Mouse (Mus musculus) adrenal gland, adult 2 months (tissue): ENCODE results near the gene Mgst2. TPM values are rescaled to one million over a fixed set of nuclear protein-coding genes. Genes with fewer than 3 reads are reported as not detected.
A peak's percentile ranks its signal among the peaks of the same experiment; 100 is the strongest.

Experiments used
- DNase-seq: peaks from one replicate; pipeline ENCODE4 v3.0.0; 2021
- polyA plus RNA-seq: library from polyadenylated mRNA; depleted of rRNA; stranded (reverse); fragments of >200 nt; gene quantifications from 2 replicates; pipeline ENCODE4 v1.2.3, GENCODE M21; 2012
- total RNA-seq, 2 experiments: library from RNA; stranded (reverse); gene quantifications; 2 replicates each; pipeline ENCODE4 v1.2.3; 2021

Gene Mgst2
- total and polyA plus RNA-seq, 3 experiments = 2.6 to 200 (median 189) TPM

DNA sequence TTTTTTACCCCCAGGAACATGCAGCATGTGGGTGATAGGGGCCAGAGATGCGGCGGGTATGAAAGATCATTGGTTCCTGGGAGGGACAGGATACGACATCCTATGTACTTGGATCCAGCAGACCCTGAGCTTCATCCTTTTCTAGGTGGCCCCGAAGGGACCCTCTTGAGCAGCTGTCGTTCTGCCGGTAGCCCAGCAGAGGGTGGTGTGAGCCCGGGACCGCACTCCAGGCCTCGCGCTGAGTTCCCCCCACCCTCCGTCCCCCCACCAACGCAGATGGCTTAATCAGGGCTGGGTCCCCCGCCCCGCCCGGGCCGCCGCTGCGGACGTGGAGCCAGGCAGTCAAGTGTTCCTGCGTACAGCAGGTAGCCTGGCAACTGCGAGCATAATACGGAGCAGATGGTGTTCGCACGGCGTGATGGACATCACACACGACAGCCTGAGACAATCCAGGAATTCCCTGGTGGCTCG, 41.2 kb downstream of the Mgst2 start:
- DNase-seq = peak; percentile 75

DNA sequence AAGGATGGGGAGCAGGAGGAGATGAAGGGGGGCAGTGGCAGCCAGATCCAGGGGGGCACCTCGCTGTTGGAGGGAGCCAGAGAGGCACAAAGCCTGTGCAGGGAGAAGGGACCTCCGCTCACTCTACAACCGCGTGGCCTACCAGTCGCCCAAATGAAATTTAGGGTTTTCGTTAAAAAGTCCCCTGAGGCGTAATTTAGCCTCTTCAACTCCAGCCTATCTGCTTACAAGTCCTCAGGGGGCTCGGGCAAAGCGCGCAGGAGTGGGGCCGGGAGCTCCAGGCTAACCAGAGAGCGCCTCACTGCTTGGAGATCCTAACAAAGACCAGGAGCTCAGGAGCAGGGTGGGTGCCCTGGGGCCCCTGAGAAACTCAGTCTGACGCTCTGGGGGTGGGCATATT, 41.8 kb downstream of the Mgst2 start:
- DNase-seq = peak; percentile 12

DNA sequence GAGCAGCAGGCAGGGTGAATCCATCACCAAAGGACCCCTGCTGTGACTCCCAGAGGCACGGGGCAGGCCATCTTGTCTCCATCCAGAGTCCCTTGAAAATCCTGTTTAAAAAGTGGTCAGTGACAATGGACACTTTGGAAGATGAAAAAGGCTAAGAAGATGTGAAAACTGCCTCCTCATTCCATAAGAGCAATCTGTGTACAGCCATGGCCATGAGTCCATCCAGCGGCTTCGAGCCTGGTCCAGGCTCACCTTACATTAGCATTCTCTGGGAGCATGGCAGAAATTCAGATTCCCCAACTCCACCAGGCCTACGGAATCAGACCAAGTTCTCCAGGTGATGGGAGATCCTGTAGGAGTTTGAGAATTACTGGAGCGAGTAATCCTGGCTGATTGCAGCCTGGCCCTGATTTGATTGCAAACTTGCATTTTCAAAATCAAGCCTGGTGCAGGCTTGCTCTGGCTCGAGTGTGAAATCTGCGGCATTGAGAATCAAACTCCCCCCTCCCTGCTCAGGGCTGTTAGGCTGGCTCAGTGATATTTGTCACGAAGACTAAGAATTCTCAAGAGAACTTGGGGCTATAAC, 42.6 kb downstream of the Mgst2 start:
- no peak for DNase-seq

DNA sequence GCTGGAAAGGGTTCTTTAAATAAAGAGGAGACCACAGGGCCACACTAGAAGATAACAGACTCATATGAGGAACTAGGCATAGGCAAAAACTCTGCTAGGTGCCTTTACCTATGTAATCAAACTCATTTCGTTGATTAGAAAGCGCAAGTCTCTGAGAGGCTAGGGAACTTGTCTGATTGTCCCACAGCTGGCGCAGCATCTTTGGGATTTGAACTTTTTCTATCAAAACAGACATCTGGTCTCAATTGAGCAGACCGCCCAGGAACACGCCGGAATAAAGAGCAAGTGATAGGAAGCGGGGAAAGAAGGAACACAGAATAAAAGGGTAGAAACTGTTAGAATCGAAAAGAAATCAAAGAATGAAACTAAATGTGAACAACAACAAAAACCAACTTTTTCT, 43.3 kb downstream of the Mgst2 start:
- DNase-seq = no peak

DNA sequence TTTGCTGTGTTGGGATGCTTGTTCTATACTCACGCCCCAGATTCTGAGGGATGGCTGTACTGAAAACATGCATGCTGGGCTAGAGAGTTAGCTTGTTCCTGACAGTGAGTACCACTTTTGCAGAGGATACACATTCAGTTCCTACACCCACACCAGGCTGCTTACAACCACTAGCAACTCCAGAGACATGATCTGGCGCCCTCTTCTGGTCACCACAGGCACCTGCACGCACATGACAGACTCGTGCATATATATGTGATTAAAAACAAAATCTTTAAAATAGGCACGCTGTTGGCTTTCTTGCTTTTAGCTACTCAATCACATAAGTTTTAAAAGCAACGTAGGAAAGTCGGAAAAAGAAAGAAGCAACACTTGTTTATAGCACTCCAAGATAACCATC, 45.1 kb downstream of the Mgst2 start:
- no peak for DNase-seq

DNA sequence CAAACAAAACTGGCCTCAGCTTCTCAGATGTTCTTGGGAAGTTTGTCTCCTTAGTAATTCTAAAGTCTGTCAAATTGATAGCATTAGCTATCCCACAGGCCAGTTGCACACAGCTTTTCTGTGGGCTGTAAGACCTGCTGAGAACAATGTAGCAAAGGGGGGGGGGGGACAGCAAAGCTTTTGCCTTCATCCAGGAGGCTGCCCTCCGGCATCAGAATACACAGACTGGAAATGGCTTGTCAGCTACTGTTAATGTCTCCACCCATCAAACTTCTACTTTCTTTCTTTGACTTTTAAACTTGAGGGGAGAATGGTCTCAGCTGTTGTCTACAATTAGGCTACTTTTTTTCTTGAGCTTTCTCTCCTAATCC, 48.2 kb downstream of the Mgst2 start:
- DNase-seq = no peak

DNA sequence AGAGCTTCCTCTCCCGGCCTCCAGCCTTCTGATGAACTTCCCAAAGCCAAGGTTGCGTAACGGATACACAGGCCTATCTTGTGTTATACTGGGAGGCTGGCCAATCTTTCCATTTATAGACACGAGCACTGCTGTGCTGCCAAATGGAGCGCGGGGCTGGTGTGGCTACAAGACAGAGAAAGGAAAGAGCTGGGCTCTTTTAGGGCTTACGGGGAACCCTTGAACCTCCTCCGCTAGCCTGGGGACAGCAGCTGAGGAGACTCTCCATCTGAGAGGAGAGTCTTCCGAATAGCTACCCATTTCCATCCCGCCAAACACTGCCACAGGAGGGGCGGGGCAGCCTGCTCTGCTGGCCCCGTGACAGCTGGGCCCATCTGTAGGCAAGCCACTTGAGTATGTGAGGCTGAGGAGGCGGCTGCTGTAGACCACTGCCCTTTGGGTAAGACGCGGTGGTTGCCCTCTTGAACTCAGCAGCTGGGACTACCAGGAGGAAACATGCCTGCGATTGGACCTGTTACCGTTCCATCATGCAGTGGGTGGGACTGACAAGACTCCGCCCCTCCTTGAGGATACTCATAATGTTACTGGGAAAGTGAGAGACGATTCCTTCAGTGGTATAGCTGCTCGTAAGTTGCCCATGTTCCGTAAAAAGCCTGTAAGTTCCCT, 48.7 kb downstream of the Mgst2 start:
- peak; percentile 90 for DNase-seq

DNA sequence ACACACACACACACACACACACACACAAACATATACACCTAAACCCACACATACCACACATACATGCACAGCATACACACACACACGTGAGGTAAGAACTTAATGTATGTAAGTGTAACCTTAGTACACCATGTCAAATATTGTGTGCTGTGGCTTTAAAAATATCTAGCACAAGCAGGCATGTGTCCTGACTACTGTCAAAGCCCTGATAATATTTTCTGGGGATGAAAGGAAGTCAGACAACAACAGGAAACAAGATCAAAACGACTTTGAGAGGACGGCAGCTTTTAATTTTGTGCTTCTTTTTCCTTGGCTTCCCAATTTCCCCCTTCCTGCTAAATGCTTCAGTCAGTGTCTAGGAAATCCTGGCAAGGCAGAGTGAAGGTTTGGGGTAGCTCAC, 52.2 kb downstream of the Mgst2 start:
- DNase-seq = no peak

DNA sequence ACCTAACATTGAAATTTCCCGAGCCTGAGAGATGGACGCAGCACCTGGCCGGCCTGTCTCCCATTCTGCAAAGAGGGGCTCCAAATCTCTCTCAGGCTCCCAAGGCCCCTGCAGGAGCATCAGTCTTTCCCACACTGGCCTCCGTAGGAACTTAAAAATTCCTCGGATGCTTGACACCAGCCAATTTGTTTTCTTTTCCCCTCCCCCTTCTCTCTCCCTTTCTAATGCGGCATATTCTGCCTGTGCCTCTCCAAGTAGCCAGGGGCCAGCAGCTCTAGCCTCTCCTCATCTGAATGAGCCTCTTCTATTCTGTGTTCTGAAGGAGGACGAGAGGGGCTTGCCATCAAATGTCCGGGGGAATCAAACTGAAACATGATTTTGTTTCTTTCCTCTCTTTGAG, 53.1 kb downstream of the Mgst2 start:
- no peak for DNase-seq

DNA sequence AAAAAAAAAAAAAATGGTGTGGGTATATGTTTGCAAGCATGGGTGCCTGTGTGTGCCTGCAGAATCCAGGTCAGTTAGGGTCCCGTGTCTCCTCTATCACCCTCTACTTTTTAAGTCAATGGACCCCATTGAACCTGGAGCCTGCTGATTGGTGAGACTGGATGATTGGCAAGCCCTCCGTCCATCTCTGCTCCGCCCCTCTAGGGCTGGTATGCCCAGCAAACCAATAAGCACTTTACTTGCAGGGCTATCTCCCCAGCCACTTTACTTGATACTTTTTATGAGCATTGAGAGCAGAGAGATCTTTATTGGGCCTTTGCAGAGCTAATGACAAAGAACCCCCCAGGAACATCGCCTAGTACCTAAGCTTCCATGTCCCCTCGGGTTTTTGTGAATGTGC, 54.3 kb downstream of the Mgst2 start:
- DNase-seq = no peak

DNA sequence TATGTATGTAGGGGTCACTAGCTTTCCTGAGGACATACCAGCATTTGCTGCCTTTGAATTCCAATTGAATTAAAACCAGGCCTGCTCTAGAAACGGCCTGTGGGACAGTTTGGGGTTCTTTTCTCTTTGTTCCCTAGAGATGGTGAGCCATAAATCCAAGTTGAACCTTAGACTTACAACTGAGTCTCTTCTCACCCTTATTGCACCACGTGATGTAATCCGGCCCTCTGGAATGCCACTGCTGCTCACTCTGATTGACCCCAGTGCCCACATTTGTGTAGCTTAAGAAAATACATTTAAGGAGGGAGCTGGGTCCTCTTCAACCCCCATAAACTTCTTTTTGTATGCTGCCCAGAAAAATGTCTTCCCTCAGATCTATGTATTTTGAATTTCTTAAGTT, 57.3 kb downstream of the Mgst2 start:
- DNase-seq = no peak

DNA sequence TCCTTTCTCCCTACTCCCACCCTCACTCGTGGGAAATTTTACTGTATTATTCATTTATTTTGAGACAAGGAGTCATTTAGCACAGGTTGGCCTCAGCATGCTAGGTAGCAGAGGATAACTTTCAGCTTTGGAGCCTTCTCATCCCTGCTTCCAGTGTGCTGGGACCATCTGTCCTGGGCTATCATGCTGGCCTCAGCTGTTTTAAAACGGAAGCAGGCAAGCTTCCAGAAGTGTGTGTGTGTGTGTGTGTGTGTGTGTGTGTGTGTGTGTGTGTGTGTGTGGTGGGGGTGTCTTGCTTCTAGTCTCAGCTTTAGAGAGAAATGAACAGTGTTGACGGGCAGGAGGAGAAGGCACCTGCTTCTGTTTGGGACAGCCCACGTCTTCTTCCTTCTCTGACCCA, 57.7 kb downstream of the Mgst2 start:
- DNase-seq = no peak

DNA sequence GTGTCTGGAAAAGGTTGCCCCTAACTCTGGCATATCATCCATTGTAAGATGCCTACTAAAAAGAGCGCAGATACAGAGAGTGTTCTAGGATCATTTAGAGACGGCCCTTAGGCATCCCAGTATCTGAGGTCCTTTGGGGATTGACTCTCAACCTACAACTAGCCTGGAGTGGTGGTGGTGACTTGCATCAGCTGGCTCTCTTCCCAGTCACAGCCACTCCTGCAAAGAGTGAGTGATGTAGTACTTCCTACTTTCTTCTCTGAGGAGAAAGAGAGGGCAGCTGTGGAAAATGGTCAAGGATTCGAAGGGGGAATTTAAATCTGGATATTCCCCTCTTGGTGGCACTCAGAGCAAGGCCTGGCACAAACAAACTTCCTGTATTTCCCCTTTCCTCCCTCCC, 59.2 kb downstream of the Mgst2 start:
- peak; percentile 13 for DNase-seq

DNA sequence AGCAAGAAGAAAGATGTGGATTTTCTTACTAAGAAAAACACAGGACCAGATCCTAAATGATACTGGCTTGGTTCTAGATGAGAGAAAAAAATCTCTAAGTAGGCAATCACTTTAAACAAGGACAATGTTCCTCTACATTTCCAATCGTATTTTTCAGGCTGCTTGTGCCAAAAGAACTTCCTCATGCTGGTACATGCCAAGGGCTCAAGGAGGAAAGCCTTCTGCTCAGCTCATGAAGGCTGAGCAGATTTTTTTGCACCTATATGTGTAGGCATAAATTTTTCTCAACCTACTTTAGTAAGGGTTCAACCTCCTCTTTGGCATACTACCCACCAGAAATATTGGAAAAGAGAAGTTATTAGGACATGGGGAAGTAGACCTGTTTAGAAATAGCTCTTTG, 59.8 kb downstream of the Mgst2 start:
- no peak for DNase-seq

DNA sequence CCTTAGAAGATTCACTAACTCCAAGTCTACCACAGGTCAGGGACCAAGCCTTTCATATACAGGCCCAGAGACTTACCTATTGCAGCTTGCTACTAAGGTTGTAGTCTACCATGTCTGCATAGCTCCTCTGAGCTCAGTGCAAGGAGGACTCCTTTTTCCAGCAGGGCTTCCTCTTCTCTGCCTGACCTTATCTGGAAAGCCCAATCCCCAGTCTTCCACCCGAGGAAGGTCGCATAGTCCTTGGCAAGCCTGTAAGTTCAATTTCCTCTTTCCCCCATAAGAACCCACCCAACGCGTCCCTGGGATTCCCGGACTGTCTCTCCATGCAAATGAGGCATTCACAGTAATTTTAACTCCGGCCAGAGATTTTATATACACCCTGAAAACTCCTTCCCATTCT, 66.1 kb downstream of the Mgst2 start:
- no peak for DNase-seq

DNA sequence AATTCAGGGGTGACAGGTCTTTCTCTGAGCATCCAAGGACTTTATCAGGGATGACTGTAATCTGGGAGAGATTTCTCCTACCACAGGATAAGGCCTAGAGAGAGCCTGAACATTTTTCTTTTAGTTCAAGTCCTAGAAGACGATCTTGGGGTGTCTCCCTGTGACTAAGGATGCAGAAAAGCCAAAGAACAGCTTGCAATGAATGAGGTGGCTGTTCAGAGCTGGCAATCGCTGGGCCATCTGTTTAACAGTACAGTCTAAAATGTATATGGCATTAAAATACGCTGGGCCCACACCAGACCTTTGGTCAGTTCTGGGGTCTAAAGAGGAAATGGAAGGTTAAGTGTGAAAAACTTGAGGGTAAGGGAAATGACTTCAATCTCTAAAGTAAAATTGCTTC, 67.3 kb downstream of the Mgst2 start:
- DNase-seq = no peak

DNA sequence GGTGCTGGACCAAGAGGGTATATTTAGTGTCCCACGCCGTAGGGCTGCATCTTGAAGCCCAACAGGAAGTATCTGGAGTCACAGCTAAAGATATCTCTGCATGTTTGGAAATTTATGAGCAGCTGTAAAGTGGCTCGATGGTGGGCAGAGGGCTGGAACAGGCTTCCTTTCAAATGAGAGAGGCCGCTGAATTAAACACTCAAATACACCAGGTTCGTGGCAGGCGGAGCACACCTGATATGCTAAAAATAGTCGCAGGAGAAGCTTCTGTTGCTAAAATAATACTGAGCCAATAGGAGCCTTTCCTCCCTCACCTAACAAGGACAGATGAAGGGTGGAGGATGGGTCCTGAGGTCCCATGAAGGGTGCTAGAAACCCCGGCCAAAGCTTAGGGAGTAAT, 67.8 kb downstream of the Mgst2 start:
- no peak for DNase-seq

DNA sequence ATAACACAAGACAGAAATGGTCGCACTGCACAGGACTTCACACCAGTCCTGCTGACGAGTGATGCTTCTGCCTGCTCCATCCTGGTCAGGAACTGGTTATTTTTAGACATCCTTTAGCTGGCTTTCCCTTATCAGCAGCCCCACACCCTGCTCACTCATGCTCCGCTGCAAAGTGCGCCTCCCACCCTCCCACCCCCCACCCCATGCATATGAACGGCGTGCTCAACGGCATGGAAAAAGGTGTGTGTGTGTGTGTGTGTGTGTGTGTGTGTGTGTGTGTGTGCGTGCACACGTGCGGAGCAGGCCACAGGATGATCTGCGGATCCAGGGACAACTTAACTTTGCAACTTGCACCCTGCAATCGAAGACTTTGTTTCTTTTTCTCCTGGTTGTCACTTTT, 68.3 kb downstream of the Mgst2 start:
- no peak for DNase-seq

DNA sequence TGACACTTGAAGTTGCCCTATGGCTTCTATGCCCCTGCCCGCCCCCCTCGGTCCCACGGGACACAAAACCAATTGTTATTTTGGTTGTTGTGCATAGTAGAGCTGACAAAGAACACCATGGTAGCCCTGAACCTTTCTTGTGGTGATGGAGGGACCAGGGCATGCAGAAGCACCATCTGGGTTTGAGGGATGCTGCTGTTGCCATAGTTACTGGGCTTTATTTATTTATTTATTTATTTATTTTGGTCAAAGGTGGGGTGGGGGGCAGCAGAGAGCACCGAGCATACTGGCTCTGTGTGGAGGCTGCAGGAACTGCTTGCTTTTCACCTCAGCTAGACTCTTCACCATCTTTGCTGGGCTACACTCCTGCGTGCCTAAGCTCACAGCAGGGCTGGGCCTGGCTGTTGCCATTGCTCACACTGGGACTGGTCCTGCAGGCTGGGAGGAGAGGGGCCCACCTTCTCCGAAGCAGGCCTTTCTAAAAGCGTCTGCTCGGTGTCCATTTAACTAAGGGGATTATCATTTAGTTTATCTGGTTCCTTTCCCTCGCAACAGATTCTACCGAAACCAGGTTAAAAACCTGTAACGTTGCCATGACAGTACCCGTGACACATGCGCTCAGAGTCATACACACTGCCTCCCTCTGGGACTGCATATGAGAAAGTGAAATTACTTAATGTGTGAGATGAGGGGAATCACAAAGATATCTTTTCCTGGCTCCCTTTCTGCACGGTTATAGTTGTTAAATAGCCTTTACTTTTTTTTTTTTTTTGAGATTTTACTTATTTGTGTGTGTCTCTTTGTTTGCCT, 69.2 kb downstream of the Mgst2 start:
- DNase-seq = no peak

DNA sequence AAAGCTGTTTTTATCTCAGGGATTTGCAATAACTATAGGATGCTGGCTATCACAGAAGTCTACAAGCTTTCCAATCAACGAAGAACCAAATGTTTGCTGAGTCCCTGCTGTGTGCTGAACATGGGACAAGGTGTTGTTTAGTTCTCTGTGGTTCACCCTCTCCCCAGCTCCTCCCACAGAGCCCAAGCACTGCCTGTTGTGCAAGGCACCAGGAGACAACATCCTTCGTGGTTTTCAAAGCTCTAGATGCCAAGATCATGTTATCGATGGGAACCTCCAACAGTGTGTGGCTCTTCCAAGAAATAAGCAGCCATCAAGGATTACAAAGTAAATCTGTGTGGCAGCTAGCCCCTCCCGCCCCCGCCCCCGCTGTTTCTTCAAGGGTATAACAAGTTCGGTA, 70.5 kb downstream of the Mgst2 start:
- DNase-seq = no peak

DNA sequence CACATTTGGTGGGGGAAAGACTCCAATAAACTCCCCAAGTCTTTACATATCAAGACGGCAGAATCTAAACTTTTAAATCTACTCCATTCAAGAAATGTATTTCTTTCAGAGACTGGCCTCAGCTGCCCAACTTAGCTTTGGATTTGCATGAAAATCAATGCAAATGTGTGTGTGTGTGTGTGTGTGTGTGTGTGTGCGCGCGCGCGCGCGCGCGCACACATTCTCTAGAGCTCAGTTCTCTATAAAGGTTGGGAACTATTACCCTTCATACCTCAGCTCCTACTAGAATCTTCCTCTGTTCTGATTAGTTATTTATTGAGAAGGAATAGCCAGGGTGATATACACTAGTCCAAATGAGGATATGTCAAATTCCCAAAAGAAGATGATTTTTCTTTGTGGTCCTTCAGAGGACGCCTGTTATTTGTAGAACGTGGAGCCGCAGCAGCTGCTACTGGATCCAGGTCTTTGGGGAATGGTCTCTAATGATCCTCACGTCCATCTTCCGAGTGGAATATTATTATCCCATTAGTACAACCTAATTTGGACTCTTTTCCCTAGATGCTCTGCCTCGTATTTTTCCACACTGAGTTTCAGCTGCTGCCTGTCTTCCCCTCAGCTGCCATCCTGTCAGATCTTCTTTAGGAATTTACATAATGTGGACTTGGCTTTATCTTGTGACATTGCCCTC, 71.9 kb downstream of the Mgst2 start:
- DNase-seq = no peak
